Mouse (Mus musculus) olfactory bulb, adult 2 months (tissue): ENCODE data around the gene Vmn1r135. TPM values are rescaled to one million over a fixed set of nuclear protein-coding genes. Genes with fewer than 3 reads are reported as not detected.
"Not testable (repeated sequence)": the region's sequence is repeated elsewhere in the genome, so short reads cannot be mapped to it uniquely, and the experiment has no call there.

Experiments used
- H3K27ac ChIP-seq: fragments of 200-500 bp; 2 replicates; pipeline ENCODE4 v1.5.1; 2012; ENCODE audit warnings: low read depth, low read length; ENCODE audit not compliant: insufficient read depth
- H3K4me1 ChIP-seq: fragments of 200-500 bp; 2 replicates; pipeline ENCODE4 v1.6.1; 2012; ENCODE audit warnings: low read length; ENCODE audit not compliant: control insufficient read depth, insufficient read depth
- H3K4me3 ChIP-seq: fragments of 200-500 bp; 2 replicates; pipeline ENCODE4 v1.5.1; 2012; ENCODE audit warnings: mild to moderate bottlenecking, low read depth, low read length, moderate library complexity; ENCODE audit not compliant: insufficient read depth
- WGBS: fragments of 180-500 bp; shearing (Covaris S2); methylation state at CpG from one replicate; pipeline ENCODE4 v1.1.7; 2018; 5-methylcytosine and 5-hydroxymethylcytosine counted together
- polyA plus RNA-seq: library from polyadenylated mRNA; stranded (reverse); fragments of >200 nt; gene quantifications from 2 replicates; pipeline ENCODE4 v1.2.4, GENCODE M21; 2012; ENCODE audit warnings: low replicate concordance; ENCODE audit not compliant: missing spikeins, insufficient read depth, insufficient read length

The Vmn1r135 gene
- not detected in 2 replicates for polyA plus RNA-seq

- no CpG with 5 or more reads among the region's 1 CpGs for WGBS
- H3K4me1 ChIP-seq, H3K27ac ChIP-seq, H3K4me3 ChIP-seq: not testable (repeated sequence)
These were observed at the start of gene Vmn1r135 for GRCm38 (mm10) chr7:21832051-21832450. Gene Vmn1r135, plus strand, starts transcription at chr7:21832351.

- not testable (repeated sequence) for H3K4me3 ChIP-seq, H3K4me1 ChIP-seq, H3K27ac ChIP-seq
- no CpG with 5 or more reads among the region's 3 CpGs for WGBS
These were observed 35.5 kb upstream of the Vmn1r135 start, which contains the start of gene Gm4177 for GRCm38 (mm10) chr7:21796628-21797027. Gene Gm4177, minus strand, starts transcription at chr7:21796728.

- H3K27ac ChIP-seq, H3K4me1 ChIP-seq, H3K4me3 ChIP-seq: not testable (repeated sequence)
- WGBS, result no CpG with 5 or more reads among the region's 1 CpGs
These were observed 12.0 kb downstream of the Vmn1r135 start, which contains the start of gene Gm5725 for GRCm38 (mm10) chr7:21844167-21844566. Gene Gm5725, minus strand, starts transcription at chr7:21844267.

Other genes starting within 250 kb of the Vmn1r135 start
- not detected in 2 replicates for gene Vmn1r132, start 218.3 kb upstream of the Vmn1r135 start, polyA plus RNA-seq
- not detected in 2 replicates for gene Gm4175, start 70.9 kb upstream of the Vmn1r135 start, polyA plus RNA-seq
- not detected in 2 replicates for gene Gm4177, start 35.6 kb upstream of the Vmn1r135 start, polyA plus RNA-seq
- not detected in 2 replicates for gene Gm5725, start 11.9 kb downstream of the Vmn1r135 start, polyA plus RNA-seq
- not detected in 2 replicates for gene Gm5891, start 88.9 kb downstream of the Vmn1r135 start, polyA plus RNA-seq
- not detected in 2 replicates for gene Vmn1r137, start 162.2 kb downstream of the Vmn1r135 start, polyA plus RNA-seq
- gene Vmn1r138, start 196.5 kb downstream of the Vmn1r135 start, polyA plus RNA-seq, result not detected in 2 replicates
- gene Gm6176, start 224.0 kb downstream of the Vmn1r135 start, polyA plus RNA-seq, result not detected in 2 replicates
- not detected in 2 replicates for gene Vmn1r139, start 236.7 kb downstream of the Vmn1r135 start, polyA plus RNA-seq